Mouse (Mus musculus) CH12.LX (cell line): Measurements from ENCODE around the gene Grip1.

Experiments used
- CTCF ChIP-seq, 2 experiments: IDR thresholded peaks in 1 of 2; conservative IDR thresholded peaks in 1 of 2; 2 replicates each; pipeline ENCODE4 v1.5.1; 2011 to 2012; ENCODE audit warnings: low read depth in 2 of 2, low read length in 2 of 2, improper control_type of control experiment in 1 of 2, inconsistent platforms in 1 of 2, mild to moderate bottlenecking in 1 of 2, moderate library complexity in 1 of 2
- E2F4 ChIP-seq: IDR thresholded peaks from 2 replicates; pipeline ENCODE4 v1.6.1; 2011; ENCODE audit warnings: low read depth, low read length, improper control_type of control experiment; ENCODE audit not compliant: insufficient replicate concordance
- JUN ChIP-seq: IDR thresholded peaks from 2 replicates; pipeline ENCODE4 v1.6.1; 2011; ENCODE audit warnings: low read depth, mild to moderate bottlenecking, low read length, improper control_type of control experiment, moderate library complexity; ENCODE audit not compliant: insufficient read depth
- JUND ChIP-seq: conservative IDR thresholded peaks from 2 replicates; pipeline ENCODE4 v1.6.1; 2011; ENCODE audit warnings: low read depth, low read length, improper control_type of control experiment
- MEF2A ChIP-seq: IDR thresholded peaks from 2 replicates; pipeline ENCODE4 v1.6.1; 2014; ENCODE audit warnings: low read depth, mild to moderate bottlenecking, inconsistent platforms, low read length, improper control_type of control experiment, borderline replicate concordance
- NRF1 ChIP-seq: IDR thresholded peaks from 2 replicates; pipeline ENCODE4 v1.6.1; 2014; ENCODE audit warnings: low read depth, mild to moderate bottlenecking, inconsistent platforms, low read length, improper control_type of control experiment, moderate library complexity
- POLR2A ChIP-seq: IDR thresholded peaks from 2 replicates; pipeline ENCODE4 v1.6.1; 2011; ENCODE audit warnings: low read depth, mild to moderate bottlenecking, improper control_type of control experiment, low read length
- RCOR1 ChIP-seq: conservative IDR thresholded peaks from 2 replicates; pipeline ENCODE4 v1.6.1; 2012; ENCODE audit warnings: low read depth, mild to moderate bottlenecking, inconsistent platforms, low read length, improper control_type of control experiment
- SIN3A ChIP-seq: IDR thresholded peaks from 2 replicates; pipeline ENCODE4 v1.6.1; 2012; ENCODE audit warnings: low read length, improper control_type of control experiment, inconsistent platforms

GRCm38 (mm10) chr10:119808384-119808783 is 354.8 kb downstream of the Grip1 start:
- TF ChIP-seq JUN = no peak
- no peak for TF ChIP-seq SIN3A
- TF ChIP-seq CTCF (conservative IDR thresholded peaks at IDR 0.05 in 1 of 2, IDR thresholded peaks at IDR 0.05 in 1 of 2; ENCODE audit: low read depth in 2 of 2, low read length in 2 of 2) = no peak
- no peak for TF ChIP-seq RCOR1
- TF ChIP-seq NRF1 = no peak
- TF ChIP-seq POLR2A = no peak
- TF ChIP-seq MEF2A = peak; percentile 83
- no peak for TF ChIP-seq JUND
- TF ChIP-seq E2F4 = no peak
